Mouse (Mus musculus) naive thymus-derived CD4-positive, alpha-beta T cell, adult 2 months (primary cell): ENCODE measurements around the gene Olfr160.

ENCODE experiments used
- DNase-seq: peaks from one replicate; pipeline ENCODE4 v3.0.0-alpha.2; 2011; ENCODE audit warnings: low read depth

The Olfr160 gene

DNA sequence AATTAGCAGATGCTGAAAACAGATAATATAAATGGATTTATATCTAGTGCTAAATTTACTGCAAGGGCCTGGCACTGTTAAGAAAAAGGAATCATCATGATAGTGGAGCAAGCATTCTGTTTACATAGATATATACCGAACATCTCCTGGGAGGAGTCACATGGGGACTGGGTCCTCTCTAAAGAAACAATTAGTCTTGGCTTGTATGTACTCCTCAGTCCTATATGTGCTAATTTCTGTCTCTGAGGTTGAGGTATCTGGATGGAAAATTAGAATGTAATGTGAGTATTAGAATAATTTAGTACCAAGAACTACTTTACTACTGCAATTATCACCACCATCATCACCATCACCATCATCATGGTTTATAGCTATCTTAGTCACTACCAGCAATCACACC is at the start of gene Olfr160:
Gene Olfr160 (minus strand): TSS at position 101 of the 400 bp plus-strand sequence.
- DNase-seq: no peak

GRCm38 (mm10) chr9:37762541-37762940 is 46.5 kb upstream of the Olfr160 start:
- no peak for DNase-seq

DNA sequence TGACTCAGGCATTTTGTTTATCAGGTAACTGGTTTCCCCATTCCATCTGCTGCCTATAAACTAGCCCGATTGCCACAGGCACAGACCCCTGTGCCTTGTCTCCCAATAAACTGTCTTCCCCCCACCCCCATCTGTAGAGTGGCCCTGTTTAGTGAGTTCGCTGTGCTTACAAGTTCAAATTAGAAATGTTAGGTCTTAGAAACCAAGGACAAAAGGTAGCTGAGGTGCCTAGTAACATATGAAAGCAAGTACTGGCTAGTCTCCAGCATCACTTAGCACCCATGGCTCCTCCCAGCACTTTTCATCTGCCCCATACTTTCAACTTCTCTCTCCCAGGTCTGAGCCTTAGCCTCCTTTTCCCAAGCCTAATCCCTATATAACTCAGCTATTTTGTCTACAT is 45.7 kb upstream of the Olfr160 start:
- no peak for DNase-seq

DNA sequence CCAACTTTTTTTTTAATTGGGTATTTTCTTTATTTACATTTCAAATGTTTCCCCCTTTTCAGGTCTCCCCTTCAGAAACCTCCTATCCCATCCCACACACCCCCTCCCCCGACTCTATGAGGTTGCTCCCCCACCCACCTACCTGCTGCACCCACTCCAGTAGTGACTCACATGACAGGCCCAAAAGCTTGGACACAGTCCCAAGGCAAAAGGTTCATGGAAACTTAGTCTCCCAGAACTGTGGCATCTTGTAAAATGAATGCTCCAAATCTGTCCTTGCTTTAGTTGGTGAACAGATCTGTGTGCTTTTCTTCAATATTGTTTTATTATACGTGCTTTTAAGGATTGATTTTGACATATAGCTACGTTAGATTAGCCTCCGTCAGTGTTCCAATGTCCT is 36.0 kb upstream of the Olfr160 start:
- no peak for DNase-seq

DNA sequence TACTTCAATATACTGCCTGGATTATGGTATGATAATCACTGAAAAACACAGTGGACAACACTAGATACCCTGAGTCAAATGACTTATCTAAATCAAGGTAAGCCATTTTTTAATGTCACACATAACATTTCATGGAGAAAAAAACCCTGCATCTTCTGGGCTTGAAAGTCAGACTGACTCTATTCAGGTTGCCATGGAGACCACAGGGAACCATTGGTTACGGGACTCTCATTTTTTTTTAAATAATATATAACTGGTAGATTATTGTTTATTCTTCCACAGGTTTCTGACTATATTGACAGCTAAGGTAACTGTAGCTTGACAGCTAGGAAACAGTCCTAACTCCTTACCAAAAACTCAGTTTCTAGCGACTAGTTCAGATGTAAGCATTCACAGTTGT is 35.4 kb upstream of the Olfr160 start:
- no peak for DNase-seq

DNA sequence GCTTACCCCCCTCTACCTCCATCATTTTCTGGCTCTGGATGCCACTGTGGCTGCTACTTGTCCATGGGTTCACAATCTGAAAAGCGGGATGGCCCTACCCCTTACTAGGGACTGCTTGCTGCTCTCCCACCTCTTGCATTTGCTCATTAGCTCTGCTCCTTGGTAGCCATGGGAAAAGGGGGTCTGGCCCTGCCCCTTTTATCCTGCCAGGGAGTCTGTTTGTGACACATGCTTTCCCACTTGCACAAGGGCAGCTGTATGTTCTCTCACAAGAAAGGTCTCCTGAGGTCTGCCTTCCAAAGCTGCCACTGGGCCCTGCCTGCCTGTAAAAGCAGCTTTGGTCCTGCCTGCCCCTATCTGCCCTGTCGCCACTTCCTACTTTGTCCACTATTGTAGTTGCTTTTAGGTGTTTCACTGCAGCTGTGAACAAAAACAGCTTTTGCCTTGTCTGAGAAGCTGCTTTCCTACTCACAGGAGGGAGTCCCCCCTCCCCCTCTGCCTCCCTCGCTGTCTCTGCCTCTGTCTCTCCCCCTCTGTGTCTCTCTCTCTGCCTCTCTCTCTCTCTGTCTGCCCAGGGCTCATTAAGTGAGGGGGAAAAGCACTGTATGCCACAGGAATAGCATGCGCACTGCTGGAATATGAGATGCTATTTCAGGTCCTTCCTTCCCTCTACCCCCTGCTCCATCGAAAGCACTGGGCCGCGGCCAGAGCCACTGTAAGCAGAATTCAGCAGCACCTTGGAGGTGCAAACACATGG is 34.4 kb upstream of the Olfr160 start:
- DNase-seq: no peak

DNA sequence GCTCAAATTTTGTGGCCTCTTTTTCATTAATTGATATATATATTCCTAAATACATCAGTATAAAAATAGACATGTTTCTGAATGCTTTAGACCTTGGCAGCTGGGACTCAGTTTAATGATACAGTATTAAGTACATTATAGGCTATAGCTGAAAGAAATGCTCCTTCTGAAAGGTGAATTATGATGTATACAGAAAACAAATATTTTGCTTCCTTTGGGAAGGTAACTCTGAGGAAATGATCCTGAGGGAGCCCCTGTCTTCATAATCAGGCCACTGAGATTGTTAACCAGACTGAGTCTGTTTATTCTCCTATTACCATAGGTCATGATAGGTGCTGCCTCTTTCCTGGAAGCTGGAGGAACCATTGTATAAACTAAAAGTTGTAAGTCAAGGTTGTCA is 28.8 kb upstream of the Olfr160 start, which contains the start of gene Olfr874:
Gene Olfr874 (plus strand): TSS at position 301 of the 400 bp plus-strand sequence.
- DNase-seq: no peak

DNA sequence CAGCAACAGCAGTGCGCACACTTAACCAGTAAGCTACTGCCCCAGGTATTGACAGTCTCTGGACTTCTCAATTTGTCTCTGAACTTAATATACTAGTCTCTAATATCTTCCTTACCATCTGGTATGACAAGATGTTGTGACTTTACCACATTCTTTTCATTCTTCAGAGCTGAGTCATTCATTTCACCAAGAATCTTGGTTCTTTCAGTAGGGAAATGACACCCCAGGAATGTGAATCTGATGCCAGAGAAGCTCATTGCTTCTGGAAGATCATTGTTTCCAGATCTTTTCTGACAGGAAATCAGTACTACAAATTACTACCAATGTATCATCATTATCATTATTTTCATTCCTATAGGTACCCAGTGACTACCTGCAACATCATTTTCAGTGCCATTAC is 18.3 kb upstream of the Olfr160 start:
- no peak for DNase-seq

DNA sequence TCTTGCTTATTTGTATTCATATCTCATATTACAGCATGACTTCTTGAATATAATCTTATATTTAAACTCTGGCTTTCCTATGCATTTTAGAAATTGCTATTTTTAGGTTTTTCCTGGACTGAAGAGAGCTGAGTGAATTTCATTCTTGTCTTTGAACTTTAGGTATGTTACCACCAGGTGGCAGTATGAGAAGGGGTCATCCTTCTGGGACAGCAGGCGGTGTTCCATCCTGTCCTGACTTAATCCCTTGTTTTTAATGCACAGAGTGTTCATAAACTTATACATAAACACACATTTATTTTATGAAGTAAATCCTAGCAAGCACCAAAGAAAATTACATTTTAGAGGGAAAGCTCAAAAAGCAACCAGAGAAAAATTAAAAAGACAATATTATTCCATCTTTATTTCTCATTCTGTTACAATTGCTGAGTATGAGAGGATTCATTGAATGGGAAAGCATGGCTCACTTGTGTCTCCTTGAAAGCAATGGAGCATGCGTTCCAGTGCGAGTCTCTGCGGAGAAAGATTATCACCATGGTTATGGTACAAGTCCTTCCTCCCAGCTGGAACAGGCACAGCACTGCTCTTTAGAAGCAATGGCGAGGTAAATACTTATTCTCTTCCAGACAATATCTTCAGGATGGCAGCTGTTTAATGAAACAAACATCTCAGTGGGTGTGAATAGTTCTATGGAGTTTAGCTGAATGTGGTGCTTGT is 25.9 kb downstream of the Olfr160 start:
- DNase-seq: peak; percentile 3

- no peak for DNase-seq
Observed at GRCm38 (mm10) chr9:37687941-37688303, 28.1 kb downstream of the Olfr160 start.

GRCm38 (mm10) chr9:37687288-37687940 is 28.6 kb downstream of the Olfr160 start:
- DNase-seq: no peak

DNA sequence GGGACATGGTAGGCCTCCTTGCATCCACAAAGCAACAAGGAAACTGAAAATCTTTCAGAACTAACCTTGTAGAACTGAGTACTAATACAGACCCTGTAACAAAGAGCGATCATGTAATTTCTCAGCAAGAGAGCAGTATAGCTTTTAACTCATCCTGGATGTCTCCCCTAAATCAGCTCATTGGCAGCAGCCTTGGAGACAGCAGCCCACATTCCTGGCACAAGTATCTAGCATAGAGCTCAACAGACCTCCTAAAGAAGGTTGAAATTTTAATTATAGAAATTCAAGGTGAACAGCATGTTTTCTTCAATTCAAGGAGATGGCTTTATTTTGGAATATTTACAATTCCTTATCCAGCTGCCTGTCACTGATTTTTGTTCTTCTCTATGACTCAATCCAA is 34.9 kb downstream of the Olfr160 start:
- no peak for DNase-seq

DNA sequence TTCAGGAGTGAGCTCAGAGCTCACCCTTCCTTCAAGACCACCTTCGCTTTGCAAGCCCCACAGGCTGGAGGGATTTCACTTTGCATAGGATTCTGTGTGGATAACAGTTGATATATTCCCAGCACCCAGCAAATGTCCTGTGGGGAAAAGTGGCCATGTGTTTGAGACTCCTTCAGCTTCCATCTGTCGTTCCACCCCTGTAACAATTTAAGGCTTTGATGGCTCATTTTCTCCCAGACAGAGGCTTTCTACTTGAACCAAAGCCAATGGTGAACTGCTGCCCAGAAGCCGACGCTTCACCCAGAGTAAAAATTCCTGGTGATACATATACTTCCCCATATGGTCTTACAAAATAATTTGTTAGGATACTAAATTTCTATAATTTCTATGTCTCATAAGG is 40.8 kb downstream of the Olfr160 start:
- DNase-seq: no peak

DNA sequence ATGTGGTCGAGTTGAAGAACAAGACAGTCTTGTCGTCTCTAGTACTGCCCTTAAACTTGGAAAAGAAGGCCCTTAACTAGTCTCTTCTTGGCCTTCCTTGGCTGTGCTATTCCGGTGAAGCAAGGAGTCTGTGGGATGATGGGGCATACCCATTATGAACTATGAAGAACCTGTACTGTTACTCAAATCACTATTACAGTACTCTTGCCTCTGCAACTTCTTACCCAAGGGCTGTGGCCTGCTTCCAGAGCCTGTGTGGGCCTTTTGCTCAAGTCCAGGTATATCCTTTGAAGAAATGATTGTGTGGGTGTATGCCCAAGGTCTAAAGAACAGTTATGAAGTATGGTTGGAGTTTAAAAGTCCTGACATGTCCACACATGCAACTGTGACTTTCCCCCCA is 45.8 kb downstream of the Olfr160 start:
- no peak for DNase-seq

DNA sequence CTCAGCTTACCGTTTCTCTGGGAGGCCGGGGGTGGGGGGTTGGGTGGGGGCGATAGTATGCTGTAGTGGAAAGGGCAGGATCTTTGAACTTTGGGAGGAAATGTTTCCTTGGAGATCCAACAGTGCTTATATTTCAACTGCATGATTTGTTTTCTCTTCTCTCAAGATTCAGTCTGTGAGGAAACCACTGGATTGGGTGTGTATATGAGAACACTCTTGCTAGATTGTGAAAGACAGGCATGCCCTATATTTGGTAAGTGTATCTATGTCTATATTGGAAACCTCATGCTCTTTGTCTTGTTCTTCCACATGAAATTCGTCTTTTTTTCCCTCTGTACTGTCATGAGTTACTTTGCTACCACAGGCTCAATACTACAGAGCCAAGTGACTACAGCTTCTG is 46.4 kb downstream of the Olfr160 start:
- DNase-seq: no peak

DNA sequence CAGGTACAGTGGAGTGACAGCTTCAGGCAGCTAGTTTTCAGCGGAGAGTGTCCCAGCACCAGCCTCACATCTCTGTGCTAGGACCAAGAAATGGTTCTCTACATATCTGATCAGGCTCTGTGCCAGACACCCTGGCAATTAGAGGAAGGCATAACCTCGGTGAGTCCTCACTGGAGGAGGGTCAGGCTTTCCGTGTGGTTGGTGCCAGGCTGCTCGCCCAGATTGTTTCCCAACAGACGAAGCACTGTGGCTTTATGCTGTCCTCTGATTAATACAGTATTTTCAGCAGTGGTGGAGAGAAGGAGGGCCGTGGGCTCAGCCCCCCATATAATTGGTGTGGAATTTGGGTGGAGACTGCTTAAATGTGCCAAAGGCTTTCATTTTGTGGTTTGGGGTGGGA is 46.9 kb downstream of the Olfr160 start, which contains the start of gene Panx3:
Gene Panx3 (minus strand): TSS at position 121 of the 400 bp plus-strand sequence.
- DNase-seq: no peak

GRCm38 (mm10) chr9:37666045-37666444 is 50.0 kb downstream of the Olfr160 start:
- no peak for DNase-seq

GRCm38 (mm10) chr9:37664604-37665003 is 51.4 kb downstream of the Olfr160 start:
- DNase-seq: no peak

DNA sequence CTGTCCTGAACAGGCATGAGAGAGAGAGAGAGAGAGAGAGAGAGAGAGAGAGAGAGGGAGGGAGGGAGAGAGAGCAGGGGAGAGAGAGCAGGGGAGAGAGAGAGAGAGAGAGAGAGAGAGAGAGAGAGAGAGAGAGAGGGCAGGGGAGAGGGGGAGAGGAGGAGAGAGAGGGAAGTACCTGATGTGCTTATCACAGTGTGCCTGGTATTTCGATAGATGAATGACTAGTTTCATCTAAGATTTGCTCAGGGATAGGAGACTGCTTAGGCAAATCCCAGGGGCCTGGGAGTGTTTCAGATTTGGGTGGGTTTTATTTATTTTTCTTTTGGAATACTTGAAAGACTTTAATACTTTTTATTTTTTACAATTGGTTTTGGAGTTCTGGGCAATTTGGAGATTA is 52.8 kb downstream of the Olfr160 start:
- DNase-seq: no peak

DNA sequence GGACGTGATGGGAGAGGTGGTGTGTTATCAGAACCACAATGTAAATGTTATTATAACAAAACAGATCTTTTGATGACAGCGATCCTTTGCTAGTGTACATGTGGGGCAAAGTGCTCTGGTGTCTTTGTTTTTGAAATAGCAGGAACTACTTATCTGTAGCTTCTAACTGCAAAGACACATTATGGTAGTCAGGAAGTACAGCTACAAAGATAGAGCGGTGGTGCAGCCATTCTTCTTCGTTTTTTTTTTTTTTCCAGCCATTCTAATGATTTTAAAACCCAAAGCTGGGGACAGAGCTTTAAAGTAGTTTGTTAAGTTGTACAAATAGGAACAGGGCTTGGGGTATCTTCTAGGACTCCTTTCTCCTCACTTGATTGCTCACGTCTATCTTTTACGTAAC is 56.6 kb downstream of the Olfr160 start:
- DNase-seq: no peak
